Mouse (Mus musculus): ENCODE data around the gene Actg2.

DNA sequence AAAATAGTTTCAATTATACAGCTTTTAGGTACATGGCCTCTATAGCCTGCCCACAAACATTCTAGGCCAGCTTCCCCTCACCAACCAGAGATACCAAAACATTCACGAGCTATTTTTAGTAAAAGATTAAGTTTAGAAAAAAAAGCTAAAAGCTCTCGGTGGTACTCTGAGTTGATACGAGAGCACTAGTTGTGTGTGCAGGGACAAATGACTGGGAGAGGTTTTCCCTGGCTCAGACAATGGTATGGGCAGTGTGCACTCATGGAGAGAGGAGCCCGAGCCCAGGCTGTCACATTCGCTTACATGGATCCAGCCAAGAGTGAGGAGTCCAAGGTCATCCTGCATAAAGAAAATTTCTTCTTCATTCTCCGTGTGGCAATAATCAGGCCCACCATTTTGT, 19.9 kb upstream of the Actg2 start:
- TF ChIP-seq GATA1 (IDR thresholded peaks at IDR 0.05; ENCODE audit: low read length) = no peak
- TF ChIP-seq TAL1 (IDR thresholded peaks at IDR 0.05; ENCODE audit: low read length) = no peak
